Comparison of ENCODE assay signal across 9 mouse cellular contexts in the genomic region with DNA sequence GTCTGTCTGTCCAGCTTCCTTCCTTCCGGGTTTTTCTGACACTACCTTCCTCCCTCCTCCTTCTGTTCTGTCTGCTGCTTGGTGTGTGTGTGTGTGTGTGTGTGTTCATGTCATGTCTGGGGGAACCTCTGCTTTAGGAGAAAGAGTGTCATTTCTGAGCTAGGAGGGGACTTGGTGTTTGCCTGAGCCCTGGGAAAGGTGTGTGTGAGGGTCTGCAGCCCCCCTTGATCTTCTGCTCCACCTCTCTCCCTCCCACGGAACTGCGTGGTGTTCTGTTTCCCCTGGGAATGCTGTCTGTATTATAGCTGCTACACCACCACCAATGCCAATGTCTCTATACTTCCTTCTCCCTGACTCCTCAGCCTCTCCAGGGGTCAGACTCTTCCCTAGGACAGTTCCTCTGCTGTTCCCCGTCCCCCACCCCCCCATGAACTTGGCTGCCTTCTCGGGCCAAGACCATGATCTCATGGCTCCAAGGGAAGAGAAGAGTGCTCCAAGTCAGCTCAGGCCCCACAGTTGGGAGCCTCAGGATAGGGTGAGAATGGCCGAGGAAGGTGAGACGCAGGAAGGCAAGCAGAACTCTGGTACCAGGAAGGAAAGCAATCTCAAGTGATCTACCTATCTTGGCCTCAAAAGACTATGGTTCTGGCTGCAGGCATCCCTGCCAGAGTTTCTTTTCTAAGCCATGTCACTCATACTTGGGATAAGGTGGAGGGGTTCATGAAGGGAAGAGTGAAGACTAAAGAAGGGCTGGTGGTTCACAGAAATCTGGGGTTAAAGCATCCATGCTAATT. TPM values are rescaled to one million over a fixed set of nuclear protein-coding genes. Genes with fewer than 3 reads are reported as not detected.
DNase-seq lines count a peak whose midpoint lies in the region; ATAC-seq lines count a peak whose summit lies in the region.
"Had no signal": no experiment of that assay in that cellular context is flagged by ENCODE, and none has a peak within 500 bp of the region (broad histone marks: within the 10 kb centered on the region; RNA-seq: fewer than 3 reads in every experiment).

No protein-coding gene starts in this region.

- peak overlapping the region; percentile 87 for H3K4me2 ChIP-seq in forebrain, embryonic 15.5 days (replicated peaks)
- H3K4me2 ChIP-seq in neural tube, embryonic 13.5 days: peak overlapping the region; percentile 98

- WGBS in forebrain, embryonic 15.5 days: 30% methylated on average over 7 of the region's 7 CpGs
- WGBS in neural tube, embryonic 13.5 days: 47% methylated on average over 7 of the region's 7 CpGs

- no peak for ATAC-seq in forebrain, embryonic 15.5 days (replicated peaks)
- ATAC-seq in neural tube, embryonic 13.5 days (ENCODE audit: low read depth): no peak

- 0 out of 2 replicates have a peak overlapping the region, but pooled peaks have one; percentile 99 for H3K27ac ChIP-seq in forebrain, embryonic 15.5 days (replicated peaks)
- no peak overlapping the region for H3K27ac ChIP-seq in neural tube, embryonic 13.5 days (replicated peaks)

- DNase-seq in gastrocnemius, postnatal 10 days: peak; percentile 16
- DNase-seq in gastrocnemius, postnatal 25 days: no peak
- DNase-seq in Muller cell, postnatal 12 days (ENCODE audit: inconsistent ontology term): peak; percentile 32
- DNase-seq in kidney, postnatal 10 days: peak; percentile 32
- no peak for DNase-seq in right cerebral cortex, postnatal 25 days
- no peak for DNase-seq in layer of hippocampus, postnatal 25 days (ENCODE audit: extremely low spot score in 1 of 2, low spot score in 1 of 2)

- H3K4me1 ChIP-seq in forebrain, embryonic 15.5 days: peaks cover 81% of the 10 kb centered on the region
- H3K4me1 ChIP-seq in neural tube, embryonic 13.5 days (replicated peaks): peaks cover 77% of the 10 kb centered on the region

- H3K36me3 ChIP-seq in forebrain, embryonic 15.5 days: no peaks in the 10 kb centered on the region
- H3K36me3 ChIP-seq in neural tube, embryonic 13.5 days: no peaks in the 10 kb centered on the region

- peak overlapping the region; percentile 99 for H3K9ac ChIP-seq in forebrain, embryonic 15.5 days (replicated peaks)
- H3K9ac ChIP-seq in neural tube, embryonic 13.5 days: peak overlapping the region; percentile 99

- H3K9me3 ChIP-seq in forebrain, embryonic 15.5 days: no peaks in the 10 kb centered on the region
- H3K9me3 ChIP-seq in neural tube, embryonic 13.5 days: no peaks in the 10 kb centered on the region

- H3K27me3 ChIP-seq in forebrain, embryonic 15.5 days: no peaks in the 10 kb centered on the region
- H3K27me3 ChIP-seq in neural tube, embryonic 13.5 days: no peaks in the 10 kb centered on the region
- H3K27me3 ChIP-seq: Patski had no signal

- peak overlapping the region; percentile 97 for H3K4me3 ChIP-seq in forebrain, embryonic 15.5 days
- H3K4me3 ChIP-seq in neural tube, embryonic 13.5 days: peak overlapping the region; percentile 96

RNA-seq across cellular contexts. Expression of a gene that starts 1.9 kb away (rescaled TPM):
- total RNA-seq in gastrocnemius, postnatal 10 days (2021): 10 to 100 TPM; 65.4 to 77.6 TPM
- total RNA-seq in gastrocnemius, postnatal 25 days (2021): 10 to 100 TPM; 33.6 to 40.7 TPM
- 13.6 and 14.4 TPM in 2 replicates for polyA plus RNA-seq in forebrain, embryonic 15.5 days (2015; fragmentation: Nextera tagmentation; extraction: Ambion mirVana)
- 9.4 and 9.6 TPM in 2 replicates for polyA plus RNA-seq in neural tube, embryonic 13.5 days (2015; fragmentation: Nextera tagmentation; extraction: Ambion mirVana)
- total RNA-seq in layer of hippocampus, postnatal 25 days (2021): 10 to 100 TPM; 59.2 to 78.1 TPM

RNA-seq across cellular contexts. Expression of a gene that starts 29.7 kb away (rescaled TPM):
- total RNA-seq in gastrocnemius, postnatal 10 days (2021): under 1 TPM; 0.38 to 0.65 TPM
- total RNA-seq in gastrocnemius, postnatal 25 days (2021): under 1 TPM; 0.32 to 0.43 TPM
- polyA plus RNA-seq in forebrain, embryonic 15.5 days (2015; fragmentation: Nextera tagmentation; extraction: Ambion mirVana): not detected in 2 replicates
- polyA plus RNA-seq in neural tube, embryonic 13.5 days (2015; fragmentation: Nextera tagmentation; extraction: Ambion mirVana): not detected in 2 replicates
- not detected for total RNA-seq in layer of hippocampus, postnatal 25 days (2021)
- polyA plus RNA-seq: Patski had no signal

RNA-seq across cellular contexts. Expression of a gene that starts 43.6 kb away (rescaled TPM):
- total RNA-seq in gastrocnemius, postnatal 10 days (2021): not detected
- not detected for total RNA-seq in gastrocnemius, postnatal 25 days (2021)
- polyA plus RNA-seq in forebrain, embryonic 15.5 days (2015; fragmentation: Nextera tagmentation; extraction: Ambion mirVana): not detected in 2 replicates
- not detected in 2 replicates for polyA plus RNA-seq in neural tube, embryonic 13.5 days (2015; fragmentation: Nextera tagmentation; extraction: Ambion mirVana)
- not detected for total RNA-seq in layer of hippocampus, postnatal 25 days (2021)
- polyA plus RNA-seq: Patski had no signal

Comparison
In these comparisons a context has a peak if more than half of its experiments do, and no peak if none do; other contexts are left out.
1. DNase-seq: peak in gastrocnemius, postnatal 10 days (single experiment), Muller cell, postnatal 12 days (single experiment) and kidney, postnatal 10 days (single experiment); none in gastrocnemius, postnatal 25 days (single experiment), right cerebral cortex, postnatal 25 days (single experiment) and layer of hippocampus, postnatal 25 days (0 of 2).